Mouse (Mus musculus) intestine, postnatal 0 days (tissue): ENCODE measurements around the gene Mdfi. TPM values are rescaled to one million over a fixed set of nuclear protein-coding genes. Genes with fewer than 3 reads are reported as not detected.
A peak's percentile ranks its signal among the peaks of the same experiment; 100 is the strongest.

ENCODE experiments used
- ATAC-seq: fragments of 200-750 bp; cut with Nextera tagmentation; 2 replicates; pipeline ENCODE4 v1.8.0; 2017; ENCODE audit warnings: mild to moderate bottlenecking, moderate TSS enrichment, moderate library complexity
- H3K27ac ChIP-seq: fragments of 300-500 bp; sonication (generic); 2 replicates; pipeline ENCODE4 v1.5.1; 2014; ENCODE audit warnings: mild to moderate bottlenecking, low read depth, low read length, moderate library complexity
- H3K27me3 ChIP-seq: fragments of 300-500 bp; sonication (generic); replicated peaks from 2 replicates; pipeline ENCODE4 v1.6.1; 2014; ENCODE audit warnings: low read length, mixed read lengths; ENCODE audit not compliant: control insufficient read depth, insufficient read depth
- H3K36me3 ChIP-seq: fragments of 300-500 bp; sonication (generic); 2 replicates; pipeline ENCODE4 v1.6.1; 2014; ENCODE audit warnings: mild to moderate bottlenecking, moderate library complexity; ENCODE audit not compliant: control insufficient read depth, insufficient read depth
- H3K4me1 ChIP-seq: fragments of 300-500 bp; sonication (generic); replicated peaks from 2 replicates; pipeline ENCODE4 v1.6.1; 2014; ENCODE audit warnings: antibody characterized with exemption, low read length, mixed read lengths; ENCODE audit not compliant: control insufficient read depth, insufficient read depth
- H3K4me2 ChIP-seq: fragments of 300-500 bp; sonication (generic); replicated peaks from 2 replicates; pipeline ENCODE4 v1.6.1; 2014; ENCODE audit warnings: low read depth, mild to moderate bottlenecking, moderate library complexity
- H3K4me3 ChIP-seq: fragments of 300-500 bp; sonication (generic); 2 replicates; pipeline ENCODE4 v1.5.1; 2014; ENCODE audit warnings: low read depth, low read length
- H3K9ac ChIP-seq: fragments of 300-500 bp; sonication (generic); 2 replicates; pipeline ENCODE4 v1.6.1; 2014; ENCODE audit warnings: mild to moderate bottlenecking, low read depth, low read length
- H3K9me3 ChIP-seq: fragments of 300-500 bp; sonication (generic); 2 replicates; pipeline ENCODE4 v1.6.1; 2016; ENCODE audit warnings: mixed run types; ENCODE audit not compliant: control insufficient read depth
- CTCF ChIP-seq: sonication (generic); IDR thresholded peaks from 2 replicates; pipeline ENCODE4 v1.5.1; 2016; ENCODE audit warnings: low read depth, mild to moderate bottlenecking, control low read depth, antibody characterized with exemption, moderate library complexity
- WGBS: fragments of 180-500 bp; shearing (Covaris S2); extraction: QIAGEN DNeasy Blood & Tissue Kit; methylation state at CpG from one replicate; pipeline ENCODE4 v1.1.7; 2014; 5-methylcytosine and 5-hydroxymethylcytosine counted together
- polyA plus RNA-seq: library from polyadenylated mRNA; unstranded; fragments of >200 nt; fragmentation: Nextera tagmentation; extraction: Ambion mirVana; gene quantifications from 2 replicates; pipeline ENCODE4 v1.2.1, GENCODE M21; 2015

Mdfi gene
- polyA plus RNA-seq, 1 experiment from 2014 or later: 2.1 TPM

GRCm38 (mm10) chr17:47831161-47831560 lies 3.3 kb downstream of the Mdfi start:
- H3K9ac ChIP-seq: no peak overlapping the region
- H3K4me1 ChIP-seq: no peaks in the 10 kb centered on the region
- no peak for ATAC-seq
- TF ChIP-seq CTCF: 0 out of 2 replicates have a peak, but pooled peaks have one; percentile 9
- H3K4me3 ChIP-seq: no peak overlapping the region
- H3K9me3 ChIP-seq: no peaks in the 10 kb centered on the region
- no peaks in the 10 kb centered on the region for H3K36me3 ChIP-seq
- WGBS: 45% methylated on average over 9 of the region's 9 CpGs
- H3K4me2 ChIP-seq: peak overlapping the region; percentile 88
- 0 out of 2 replicates have a peak, but pooled peaks cover 4% of the 10 kb centered on the region for H3K27me3 ChIP-seq
- H3K27ac ChIP-seq: no peak overlapping the region

GRCm38 (mm10) chr17:47821339-47821738 lies 13.2 kb downstream of the Mdfi start:
- H3K4me1 ChIP-seq: no peaks in the 10 kb centered on the region
- peaks cover 12% of the 10 kb centered on the region; the same call in 1 of the 2 replicates for H3K36me3 ChIP-seq
- no peak for ATAC-seq
- whole genome bisulfite sequencing: 75% methylated on average over 8 of the region's 8 CpGs
- no peak overlapping the region for H3K27ac ChIP-seq
- no peak overlapping the region for H3K4me2 ChIP-seq
- H3K9ac ChIP-seq: no peak overlapping the region
- no peak overlapping the region for H3K4me3 ChIP-seq
- no peaks in the 10 kb centered on the region for H3K9me3 ChIP-seq
- TF ChIP-seq CTCF: no peak
- no peaks in the 10 kb centered on the region for H3K27me3 ChIP-seq

- Histone ChIP-seq H3K4me2 (no peak overlapping the region), H3K27ac (no peak overlapping the region), H3K9ac (no peak overlapping the region), H3K9me3 (no peaks in the 10 kb centered on the region), H3K36me3 (peaks cover 10% of the 10 kb centered on the region; the same call in 1 of the 2 replicates), H3K4me1 (no peaks in the 10 kb centered on the region), H3K27me3 (no peaks in the 10 kb centered on the region), H3K4me3 (no peak overlapping the region)
- no peak for ATAC-seq
- 86% methylated on average over 12 of the region's 13 CpGs for WGBS
- TF ChIP-seq CTCF: no peak
Measured at GRCm38 (mm10) chr17:47818038-47818725, 16.3 kb downstream of the Mdfi start.

GRCm38 (mm10) chr17:47815446-47815845 lies 19.0 kb downstream of the Mdfi start:
- no peaks in the 10 kb centered on the region for H3K27me3 ChIP-seq
- peaks cover 5% of the 10 kb centered on the region; the same call in 1 of the 2 replicates for H3K36me3 ChIP-seq
- no peaks in the 10 kb centered on the region for H3K9me3 ChIP-seq
- no peak overlapping the region for H3K9ac ChIP-seq
- H3K27ac ChIP-seq: no peak overlapping the region
- H3K4me3 ChIP-seq: no peak overlapping the region
- H3K4me2 ChIP-seq: no peak overlapping the region
- H3K4me1 ChIP-seq: no peaks in the 10 kb centered on the region
- WGBS: 46% methylated on average over 10 of the region's 10 CpGs
- ATAC-seq: no peak
- no peak for TF ChIP-seq CTCF

- Histone ChIP-seq H3K27me3 (no peaks in the 10 kb centered on the region), H3K4me2 (no peak overlapping the region), H3K36me3 (no peaks in the 10 kb centered on the region; the same call in 1 of the 2 replicates), H3K27ac (no peak overlapping the region), H3K4me3 (no peak overlapping the region), H3K9ac (no peak overlapping the region), H3K4me1 (no peaks in the 10 kb centered on the region), H3K9me3 (no peaks in the 10 kb centered on the region)
- WGBS: 42% methylated on average over 6 of the region's 6 CpGs
- TF ChIP-seq CTCF: no peak
- no peak for ATAC-seq
Measured at GRCm38 (mm10) chr17:47814496-47814895, 20.0 kb downstream of the Mdfi start.

GRCm38 (mm10) chr17:47813616-47814015 lies 20.9 kb downstream of the Mdfi start:
- no peaks in the 10 kb centered on the region for H3K27me3 ChIP-seq
- TF ChIP-seq CTCF: no peak
- H3K36me3 ChIP-seq: no peaks in the 10 kb centered on the region; the same call in 1 of the 2 replicates
- H3K27ac ChIP-seq: no peak overlapping the region
- no peak overlapping the region for H3K4me2 ChIP-seq
- no peaks in the 10 kb centered on the region for H3K4me1 ChIP-seq
- H3K9me3 ChIP-seq: no peaks in the 10 kb centered on the region
- H3K9ac ChIP-seq: no peak overlapping the region
- peak; percentile 43; the same call in 1 of the 2 replicates for ATAC-seq
- WGBS: 50% methylated on average over 5 of the region's 5 CpGs
- H3K4me3 ChIP-seq: no peak overlapping the region
